Comparison of ENCODE assay signal across 21 mouse cellular contexts in the genomic region with DNA sequence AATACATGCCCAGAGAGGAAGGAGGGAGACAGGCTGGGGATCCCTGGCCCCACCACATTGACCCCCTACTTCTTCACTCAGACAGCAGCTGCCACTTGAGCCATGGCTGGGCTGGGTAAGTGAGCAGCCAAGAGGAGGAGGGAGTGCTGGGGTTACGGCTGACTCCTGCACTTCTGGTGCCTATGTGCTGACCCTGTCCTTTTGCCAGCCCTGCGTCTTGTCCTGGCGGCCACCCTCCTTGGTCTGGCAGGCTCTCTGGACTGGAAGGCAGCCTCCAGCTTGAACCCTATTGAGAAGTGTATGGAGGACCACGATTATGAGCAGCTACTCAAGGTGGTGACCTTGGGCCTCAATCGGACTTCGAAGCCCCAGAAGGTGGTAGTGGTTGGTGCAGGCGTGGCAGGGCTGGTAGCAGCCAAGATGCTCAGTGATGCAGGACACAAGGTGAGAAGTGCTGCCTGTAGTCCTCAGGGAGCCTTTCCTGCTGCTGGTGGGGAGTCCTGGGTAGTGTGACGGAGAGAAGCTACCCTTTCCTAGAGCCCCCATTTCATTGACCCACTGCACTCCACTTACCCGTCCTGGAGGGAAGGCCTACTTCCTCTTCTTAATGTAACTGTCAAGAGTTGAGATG. TPM values are rescaled to one million over a fixed set of nuclear protein-coding genes. Genes with fewer than 3 reads are reported as not detected.
DNase-seq lines count a peak whose midpoint lies in the region; ATAC-seq and TF ChIP-seq lines count a peak whose summit lies in the region.
"Had no signal": no experiment of that assay in that cellular context is flagged by ENCODE, and none has a peak within 500 bp of the region (broad histone marks: within the 10 kb centered on the region; RNA-seq: fewer than 3 reads in every experiment).

No protein-coding gene starts in this region.

- DNase-seq in gastrocnemius, adult 18-20 months (ENCODE audit: low spot score): peak; percentile 83
- DNase-seq in gastrocnemius, postnatal 4 days (ENCODE audit: low spot score in 2 of 2): no peak
- DNase-seq in spleen, adult 2 months (ENCODE audit: low read depth in 1 of 2, low spot score in 2 of 2): no peak
- no peak for DNase-seq in spleen, adult 12 weeks (ENCODE audit: low spot score)
- DNase-seq in gastrocnemius, postnatal 10 days: peak; percentile 48
- DNase-seq in hindbrain, postnatal 0 days (ENCODE audit: low spot score): no peak
- DNase-seq in kidney, adult 9 months: no peak
- DNase-seq: adrenal gland, postnatal 25 days; cerebellum, adult 8-10 months; heart, postnatal 10 days; lung, adult 2 months; retina, postnatal 1 day had no signal

- no peak overlapping the region for H3K4me2 ChIP-seq in hindbrain, postnatal 0 days (ENCODE audit: low read depth, low read length)
- H3K4me2 ChIP-seq: embryonic facial prominence, embryonic 12.5 days; forebrain, embryonic 13.5 days; hindbrain, embryonic 12.5 days; kidney, embryonic 15.5 days; stomach, embryonic 15.5 days had no signal

- no peaks in the 10 kb centered on the region for H3K9me3 ChIP-seq in hindbrain, postnatal 0 days (ENCODE audit: low read length)
- H3K9me3 ChIP-seq: embryonic facial prominence, embryonic 12.5 days; forebrain, embryonic 13.5 days; hindbrain, embryonic 12.5 days; kidney, embryonic 15.5 days; midbrain, embryonic 10.5 days; stomach, embryonic 15.5 days had no signal

- TF ChIP-seq POLR2A in spleen, adult 2 months (IDR thresholded peaks at IDR 0.05; ENCODE audit: low read depth, low read length): no peak
- TF ChIP-seq POLR2A in small intestine, adult 2 months (IDR thresholded peaks at IDR 0.05; ENCODE audit: low read depth, low read length): no peak

- 53% methylated on average over 9 of the region's 9 CpGs for WGBS in spleen, adult 2 months
- WGBS in small intestine, adult 2 months: 75% methylated on average over 9 of the region's 9 CpGs
- WGBS in hindbrain, postnatal 0 days: 84% methylated on average over 9 of the region's 9 CpGs

- peaks cover 53% of the 10 kb centered on the region for H3K4me1 ChIP-seq in spleen, adult 2 months (ENCODE audit: control insufficient read depth, insufficient read depth, insufficient read length)
- H3K4me1 ChIP-seq in small intestine, adult 2 months (ENCODE audit: control insufficient read depth, insufficient read depth, insufficient read length, low read length): peaks cover 21% of the 10 kb centered on the region
- peaks cover 9% of the 10 kb centered on the region; the same call in 1 of the 2 replicates for H3K4me1 ChIP-seq in hindbrain, postnatal 0 days (ENCODE audit: insufficient read depth, low read length)

- no peak overlapping the region for H3K9ac ChIP-seq in hindbrain, postnatal 0 days (replicated peaks; ENCODE audit: low read length)
- H3K9ac ChIP-seq: embryonic facial prominence, embryonic 12.5 days; forebrain, embryonic 13.5 days; hindbrain, embryonic 12.5 days; kidney, embryonic 15.5 days; stomach, embryonic 15.5 days had no signal

- peaks cover 7% of the 10 kb centered on the region for H3K36me3 ChIP-seq in spleen, adult 2 months (ENCODE audit: control insufficient read depth, insufficient read depth, low read length)
- peaks cover 5% of the 10 kb centered on the region for H3K36me3 ChIP-seq in small intestine, adult 2 months (ENCODE audit: control insufficient read depth, insufficient read depth, low read length)
- H3K36me3 ChIP-seq in hindbrain, postnatal 0 days (ENCODE audit: insufficient read depth, low read length): peaks cover 8% of the 10 kb centered on the region; the same call in 1 of the 2 replicates

- peak overlapping the region; percentile 95 for H3K27ac ChIP-seq in spleen, adult 2 months (ENCODE audit: insufficient read depth, low read length)
- H3K27ac ChIP-seq in small intestine, adult 2 months (ENCODE audit: insufficient read depth, low read depth, low read length): no peak overlapping the region; the same call in 1 of the 2 replicates
- no peak overlapping the region for H3K27ac ChIP-seq in hindbrain, postnatal 0 days
- H3K27ac ChIP-seq: embryonic facial prominence, embryonic 12.5 days; forebrain, embryonic 13.5 days; hindbrain, embryonic 12.5 days; kidney, embryonic 15.5 days; layer of hippocampus, adult 2 months; midbrain, embryonic 10.5 days; stomach, embryonic 15.5 days had no signal

- H3K4me3 ChIP-seq in spleen, adult 2 months (ENCODE audit: extremely low read depth, insufficient read depth, insufficient read length): peak overlapping the region; percentile 64
- peak overlapping the region; percentile 1; the same call in 1 of the 2 replicates for H3K4me3 ChIP-seq in small intestine, adult 2 months (ENCODE audit: low read depth, low read length)
- H3K4me3 ChIP-seq in hindbrain, postnatal 0 days (ENCODE audit: low read length): no peak overlapping the region
- H3K4me3 ChIP-seq: embryonic facial prominence, embryonic 12.5 days; erythroblast, embryonic 14.5 days; forebrain, embryonic 13.5 days; hindbrain, embryonic 12.5 days; kidney, embryonic 15.5 days; layer of hippocampus, adult 2 months; midbrain, embryonic 10.5 days; stomach, embryonic 15.5 days had no signal

- H3K27me3 ChIP-seq in spleen, adult 2 months (ENCODE audit: control insufficient read depth, insufficient read depth, low read length): no peaks in the 10 kb centered on the region
- H3K27me3 ChIP-seq in small intestine, adult 2 months (ENCODE audit: control insufficient read depth, insufficient read depth, low read length): no peaks in the 10 kb centered on the region
- no peaks in the 10 kb centered on the region for H3K27me3 ChIP-seq in hindbrain, postnatal 0 days (ENCODE audit: insufficient read depth, low read length)

- ATAC-seq in hindbrain, postnatal 0 days: no peak
- ATAC-seq: forebrain, embryonic 13.5 days had no signal

- TF ChIP-seq CTCF in spleen, adult 2 months (IDR thresholded peaks at IDR 0.05; ENCODE audit: extremely low read depth, insufficient read depth, insufficient read length, insufficient replicate concordance): no peak
- TF ChIP-seq CTCF in small intestine, adult 2 months (IDR thresholded peaks at IDR 0.05; ENCODE audit: extremely low read depth, insufficient read length, insufficient replicate concordance, low read depth, low read length): no peak
- no peak for TF ChIP-seq CTCF in hindbrain, postnatal 0 days (IDR thresholded peaks at IDR 0.05; ENCODE audit: low read depth)

RNA-seq across cellular contexts. Expression of a gene that starts 12.3 kb away (rescaled TPM):
- 100 to 1,000 TPM; 130 to 144 TPM for total RNA-seq in gastrocnemius, adult 18-20 months (2021)
- total RNA-seq in gastrocnemius, postnatal 4 days (2021): 100 to 1,000 TPM in 1 of 2 experiments, 10 to 100 TPM in 1; 92.4 to 103 TPM
- polyA plus RNA-seq in spleen, adult 2 months (2012; rRNA removed): 67.8 and 105 TPM in 2 replicates
- 10 to 100 TPM; 84.2 to 86.4 TPM for total RNA-seq in gastrocnemius, postnatal 10 days (2021)
- polyA plus RNA-seq in small intestine, adult 2 months (2012; rRNA removed): 180 and 283 TPM in 2 replicates
- 136 and 156 TPM in 2 replicates for total RNA-seq in hindbrain, postnatal 0 days (2014; rRNA removed)
- polyA plus RNA-seq in hindbrain, postnatal 0 days (2015; fragmentation: Nextera tagmentation; extraction: Ambion mirVana): 94.3 and 95.4 TPM in 2 replicates

RNA-seq across cellular contexts. Expression of a gene that starts 12.3 kb away (rescaled TPM):
- 10 to 100 TPM; 46.8 to 61.0 TPM for total RNA-seq in gastrocnemius, adult 18-20 months (2021)
- 10 to 100 TPM; 56.5 to 63.4 TPM for total RNA-seq in gastrocnemius, postnatal 4 days (2021)
- polyA plus RNA-seq in spleen, adult 2 months (2012; rRNA removed): 68.4 and 91.7 TPM in 2 replicates
- 10 to 100 TPM; 41.7 to 49.0 TPM for total RNA-seq in gastrocnemius, postnatal 10 days (2021)
- polyA plus RNA-seq in small intestine, adult 2 months (2012; rRNA removed): 32.1 and 63.2 TPM in 2 replicates
- 53.7 and 98.5 TPM in 2 replicates for total RNA-seq in hindbrain, postnatal 0 days (2014; rRNA removed)
- polyA plus RNA-seq in hindbrain, postnatal 0 days (2015; fragmentation: Nextera tagmentation; extraction: Ambion mirVana): 103 and 106 TPM in 2 replicates

RNA-seq across cellular contexts. Expression of a gene that starts 20.1 kb away (rescaled TPM):
- 10 to 100 TPM; 62.4 to 99.0 TPM for total RNA-seq in gastrocnemius, adult 18-20 months (2021)
- total RNA-seq in gastrocnemius, postnatal 4 days (2021): 10 to 100 TPM; 55.6 to 62.2 TPM
- 49.6 and 66.2 TPM in 2 replicates for polyA plus RNA-seq in spleen, adult 2 months (2012; rRNA removed)
- total RNA-seq in gastrocnemius, postnatal 10 days (2021): 10 to 100 TPM; 55.1 to 60.5 TPM
- 83.9 and 102 TPM in 2 replicates for polyA plus RNA-seq in small intestine, adult 2 months (2012; rRNA removed)
- 10.1 and 15.8 TPM in 2 replicates for total RNA-seq in hindbrain, postnatal 0 days (2014; rRNA removed)
- 4.1 and 4.4 TPM in 2 replicates for polyA plus RNA-seq in hindbrain, postnatal 0 days (2015; fragmentation: Nextera tagmentation; extraction: Ambion mirVana)

RNA-seq across cellular contexts. Expression of a gene that starts 20.4 kb away (rescaled TPM):
- 1 to 10 TPM; 2.3 to 3.5 TPM for total RNA-seq in gastrocnemius, adult 18-20 months (2021)
- 1 to 10 TPM; 1.6 to 1.8 TPM for total RNA-seq in gastrocnemius, postnatal 4 days (2021)
- polyA plus RNA-seq in spleen, adult 2 months (2012; rRNA removed): 175 and 251 TPM in 2 replicates
- 1 to 10 TPM; 1.9 to 2.3 TPM for total RNA-seq in gastrocnemius, postnatal 10 days (2021)
- polyA plus RNA-seq in small intestine, adult 2 months (2012; rRNA removed): 8.0 and 13.8 TPM in 2 replicates
- 0.47 and 0.68 TPM in 2 replicates for total RNA-seq in hindbrain, postnatal 0 days (2014; rRNA removed)
- 0.52 and 0.58 TPM in 2 replicates for polyA plus RNA-seq in hindbrain, postnatal 0 days (2015; fragmentation: Nextera tagmentation; extraction: Ambion mirVana)

RNA-seq across cellular contexts. Expression of a gene that starts 20.4 kb away (rescaled TPM):
- total RNA-seq in gastrocnemius, adult 18-20 months (2021): 10 to 100 TPM; 19.2 to 20.2 TPM
- total RNA-seq in gastrocnemius, postnatal 4 days (2021): 10 to 100 TPM; 18.6 to 20.5 TPM
- polyA plus RNA-seq in spleen, adult 2 months (2012; rRNA removed): 67.3 and 84.9 TPM in 2 replicates
- 10 to 100 TPM; 14.4 to 16.5 TPM for total RNA-seq in gastrocnemius, postnatal 10 days (2021)
- polyA plus RNA-seq in small intestine, adult 2 months (2012; rRNA removed): 36.9 and 84.2 TPM in 2 replicates
- total RNA-seq in hindbrain, postnatal 0 days (2014; rRNA removed): 22.9 and 47.1 TPM in 2 replicates
- polyA plus RNA-seq in hindbrain, postnatal 0 days (2015; fragmentation: Nextera tagmentation; extraction: Ambion mirVana): 35.7 and 37.5 TPM in 2 replicates

Comparison
In these comparisons a context has a peak if more than half of its experiments do, and no peak if none do; other contexts are left out.
1. DNase-seq: peak in gastrocnemius, adult 18-20 months (single experiment) and gastrocnemius, postnatal 10 days (single experiment); none in gastrocnemius, postnatal 4 days (0 of 2), spleen, adult 2 months (0 of 2), spleen, adult 12 weeks (single experiment), hindbrain, postnatal 0 days (single experiment) and kidney, adult 9 months (single experiment).